Mouse (Mus musculus) liver, embryonic 11.5 days (tissue): ENCODE data around the gene Vmn2r38. TPM values are rescaled to one million over a fixed set of nuclear protein-coding genes. Genes with fewer than 3 reads are reported as not detected.
"Not testable (repeated sequence)": the region's sequence is repeated elsewhere in the genome, so short reads cannot be mapped to it uniquely, and the experiment has no call there.

Experiments
- ATAC-seq: fragments of 200-750 bp; cut with Nextera tagmentation; replicated peaks from 2 replicates; pipeline ENCODE4 v1.8.0; 2017; ENCODE audit warnings: moderate number of reproducible peaks, mild to moderate bottlenecking, moderate TSS enrichment, moderate library complexity; ENCODE audit not compliant: low FRiP score
- DNase-seq: peaks from one replicate; pipeline ENCODE4 v3.0.0-alpha.2; 2017; ENCODE audit warnings: low spot score
- H3K27ac ChIP-seq: fragments of 300-500 bp; sonication (generic); 2 replicates; pipeline ENCODE4 v1.5.1; 2014; ENCODE audit warnings: mild to moderate bottlenecking, low read depth, low read length, control low read depth
- H3K27me3 ChIP-seq: fragments of 300-500 bp; sonication (generic); replicated peaks from 2 replicates; pipeline ENCODE4 v1.6.1; 2014; ENCODE audit warnings: low read length, mixed read lengths; ENCODE audit not compliant: control insufficient read depth, insufficient read depth
- H3K36me3 ChIP-seq: fragments of 300-500 bp; sonication (generic); 2 replicates; pipeline ENCODE4 v1.6.1; 2014; ENCODE audit warnings: mild to moderate bottlenecking, low read length, moderate library complexity, mixed read lengths; ENCODE audit not compliant: control insufficient read depth, insufficient read depth
- H3K4me1 ChIP-seq: fragments of 300-500 bp; sonication (generic); replicated peaks from 2 replicates; pipeline ENCODE4 v1.6.1; 2014; ENCODE audit warnings: low read length, mixed read lengths; ENCODE audit not compliant: control insufficient read depth, insufficient read depth
- H3K4me2 ChIP-seq: fragments of 300-500 bp; sonication (generic); 2 replicates; pipeline ENCODE4 v1.6.1; 2014; ENCODE audit warnings: mild to moderate bottlenecking, control low read depth, moderate library complexity
- H3K4me3 ChIP-seq: fragments of 300-500 bp; sonication (generic); 2 replicates; pipeline ENCODE4 v1.5.1; 2014; ENCODE audit warnings: low read depth, low read length, control low read depth
- H3K9ac ChIP-seq: fragments of 300-500 bp; sonication (generic); 2 replicates; pipeline ENCODE4 v1.6.1; 2014; ENCODE audit warnings: low read depth, low read length, control low read depth
- H3K9me3 ChIP-seq: fragments of 300-500 bp; sonication (generic); 2 replicates; pipeline ENCODE4 v1.6.1; 2016; ENCODE audit warnings: low read length, inconsistent platforms, mixed read lengths; ENCODE audit not compliant: control insufficient read depth
- WGBS: fragments of 180-500 bp; shearing (Covaris S2); extraction: QIAGEN DNeasy Blood & Tissue Kit; methylation state at CpG from one replicate; pipeline ENCODE4 v1.1.7; 2014; 5-methylcytosine and 5-hydroxymethylcytosine counted together
- polyA plus RNA-seq: library from polyadenylated mRNA; unstranded; fragments of >200 nt; fragmentation: Nextera tagmentation; extraction: Ambion mirVana; gene quantifications from 2 replicates; pipeline ENCODE4 v1.2.1, GENCODE M21; 2014

Gene Vmn2r38
- not detected in 2 replicates for polyA plus RNA-seq

DNA sequence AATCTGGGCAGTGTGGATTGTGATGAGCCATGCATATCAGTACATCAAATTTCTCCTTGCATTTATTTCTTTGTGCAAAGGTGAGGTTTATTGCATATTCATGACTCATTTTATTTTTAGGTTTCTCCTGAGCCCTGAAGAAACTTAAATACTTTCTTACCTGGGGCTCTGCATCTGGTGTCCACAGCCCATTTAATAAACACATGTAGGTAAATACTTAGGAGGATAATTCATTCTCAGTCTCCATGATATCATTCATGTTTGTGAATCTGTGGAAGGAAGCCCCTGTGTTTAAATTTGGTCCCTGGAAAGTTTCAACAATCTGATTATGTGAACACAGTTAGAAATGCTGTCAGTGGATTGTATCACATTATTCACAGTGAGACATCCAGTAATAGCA, at the start of gene Vmn2r38:
Vmn2r38 (minus strand) TSS at position 101 of the 400 bp plus-strand sequence.
- H3K36me3 ChIP-seq, H3K4me1 ChIP-seq, H3K4me2 ChIP-seq, H3K27me3 ChIP-seq, DNase-seq, H3K27ac ChIP-seq, H3K4me3 ChIP-seq, ATAC-seq, H3K9ac ChIP-seq, H3K9me3 ChIP-seq: not testable (repeated sequence)

DNA sequence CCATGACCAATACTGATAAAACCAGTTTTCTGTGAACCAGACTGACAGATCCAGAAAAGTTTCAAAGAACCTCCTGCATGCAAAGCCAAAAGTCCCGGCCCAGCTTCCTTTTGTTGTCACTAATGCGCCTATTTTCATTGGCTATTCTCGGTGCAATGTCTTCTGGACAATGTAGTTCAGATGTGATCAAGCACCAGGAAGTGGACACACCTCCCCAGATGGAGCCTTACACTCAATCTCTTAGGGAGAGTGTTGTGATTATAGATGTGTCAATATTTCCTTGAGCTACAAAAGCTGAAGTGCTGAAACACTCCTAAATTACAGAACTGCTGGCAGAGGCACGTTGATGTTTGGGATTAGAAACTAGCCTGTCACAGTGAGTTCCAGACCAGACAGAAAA, 32.3 kb downstream of the Vmn2r38 start:
- H3K27ac ChIP-seq, ATAC-seq, H3K4me3 ChIP-seq, H3K9ac ChIP-seq, DNase-seq, H3K36me3 ChIP-seq, H3K4me1 ChIP-seq, H3K9me3 ChIP-seq, H3K4me2 ChIP-seq, H3K27me3 ChIP-seq: not testable (repeated sequence)
- 78% methylated on average over 4 of the region's 4 CpGs for WGBS

DNA sequence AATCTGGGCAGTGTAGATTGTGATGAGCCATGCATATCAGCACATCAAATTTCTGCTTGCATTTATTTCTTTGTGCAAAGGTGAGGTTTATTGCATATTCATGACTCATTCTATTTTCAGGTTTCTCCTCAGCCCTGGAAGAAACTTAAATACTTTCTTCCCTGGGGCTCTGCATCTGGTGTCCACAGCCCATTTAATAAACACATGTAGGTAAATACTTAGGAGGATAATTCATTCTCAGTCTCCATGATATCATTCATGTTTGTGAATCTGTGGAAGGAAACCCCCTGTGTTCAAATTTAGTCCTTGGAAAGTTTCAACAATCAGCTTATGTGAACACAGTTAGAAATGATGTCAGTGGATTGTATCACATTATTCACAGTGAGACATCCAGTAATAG, 67.0 kb downstream of the Vmn2r38 start, which contains the start of gene Vmn2r39:
Vmn2r39 (minus strand) TSS at position 101 of the 400 bp plus-strand sequence.
- not testable (repeated sequence) for H3K9ac ChIP-seq, H3K4me2 ChIP-seq, H3K9me3 ChIP-seq, H3K4me1 ChIP-seq, H3K27ac ChIP-seq, ATAC-seq, H3K27me3 ChIP-seq, H3K4me3 ChIP-seq, DNase-seq, H3K36me3 ChIP-seq

Other genes starting within 250 kb of the Vmn2r38 start
- gene Vmn2r40, start 166.4 kb downstream of the Vmn2r38 start, polyA plus RNA-seq = not detected in 2 replicates
- gene Vmn2r39, start 67.1 kb downstream of the Vmn2r38 start, polyA plus RNA-seq = not detected in 2 replicates
- gene Vmn2r37, start 125.8 kb upstream of the Vmn2r38 start, polyA plus RNA-seq = not detected in 2 replicates